Mouse (Mus musculus) small intestine, adult 2 months (tissue): ENCODE measurements around the gene Fignl2. TPM values are rescaled to one million over a fixed set of nuclear protein-coding genes. Genes with fewer than 3 reads are reported as not detected.
A peak's percentile ranks its signal among the peaks of the same experiment; 100 is the strongest.

Experiments used
- H3K27ac ChIP-seq: fragments of 200-500 bp; 2 replicates; pipeline ENCODE4 v1.5.1; 2012; ENCODE audit warnings: low read depth, low read length, control low read depth, inconsistent platforms; ENCODE audit not compliant: insufficient read depth
- H3K27me3 ChIP-seq: fragments of 200-500 bp; 2 replicates; pipeline ENCODE4 v1.6.1; 2012; ENCODE audit warnings: mild to moderate bottlenecking, moderate library complexity, low read length, inconsistent platforms; ENCODE audit not compliant: control insufficient read depth, insufficient read depth
- H3K36me3 ChIP-seq: fragments of 200-500 bp; 2 replicates; pipeline ENCODE4 v1.6.1; 2012; ENCODE audit warnings: mild to moderate bottlenecking, low read length, control low read depth, inconsistent platforms; ENCODE audit not compliant: control insufficient read depth, insufficient read depth
- H3K4me1 ChIP-seq: fragments of 200-500 bp; 2 replicates; pipeline ENCODE4 v1.6.1; 2012; ENCODE audit warnings: low read length, inconsistent platforms, mixed read lengths; ENCODE audit not compliant: control insufficient read depth, insufficient read depth, insufficient read length
- H3K4me3 ChIP-seq: fragments of 200-500 bp; 2 replicates; pipeline ENCODE4 v1.5.1; 2012; ENCODE audit warnings: low read depth, mild to moderate bottlenecking, control low read depth, inconsistent platforms, low read length, moderate library complexity
- CTCF ChIP-seq: fragments of 200-500 bp; IDR thresholded peaks from 2 replicates; pipeline ENCODE4 v1.5.1; 2012; ENCODE audit warnings: low read depth, mild to moderate bottlenecking, control low read depth, inconsistent platforms, low read length, moderate library complexity, mixed read lengths; ENCODE audit not compliant: insufficient replicate concordance, insufficient read length; ENCODE audit errors: extremely low read depth
- POLR2A ChIP-seq: fragments of 200-500 bp; IDR thresholded peaks from 2 replicates; pipeline ENCODE4 v1.6.1; 2012; ENCODE audit warnings: low read depth, mild to moderate bottlenecking, control low read depth, inconsistent platforms, low read length, moderate library complexity
- WGBS: fragments of 180-500 bp; shearing (Covaris S2); methylation state at CpG from one replicate; pipeline ENCODE4 v1.1.7; 2018; 5-methylcytosine and 5-hydroxymethylcytosine counted together
- polyA plus RNA-seq: library from polyadenylated mRNA; depleted of rRNA; stranded (reverse); fragments of >200 nt; gene quantifications from 2 replicates; pipeline ENCODE4 v1.2.3, GENCODE M21; 2012

Gene Fignl2
- polyA plus RNA-seq, 1 experiment: 7.8 TPM

- 57% methylated on average over 25 of the region's 25 CpGs for WGBS
- H3K27me3 ChIP-seq: peaks cover 2% of the 10 kb centered on the region; the same call in 1 of the 2 replicates
- no peaks in the 10 kb centered on the region; the same call in 1 of the 2 replicates for H3K4me1 ChIP-seq
- H3K36me3 ChIP-seq: no peaks in the 10 kb centered on the region
- no peak overlapping the region for H3K4me3 ChIP-seq
- no peak for TF ChIP-seq CTCF
- H3K27ac ChIP-seq: 0 out of 2 replicates have a peak overlapping the region, but pooled peaks have one; percentile 3
These were observed 14.7 kb upstream of the Fignl2 start for GRCm38 (mm10) chr15:101092829-101093648.

- WGBS: 59% methylated on average over 14 of the region's 14 CpGs
These were observed 13.9 kb upstream of the Fignl2 start for GRCm38 (mm10) chr15:101092121-101092828.

GRCm38 (mm10) chr15:101091551-101091950, 13.2 kb upstream of the Fignl2 start:
- H3K27me3 ChIP-seq: no peaks in the 10 kb centered on the region
- TF ChIP-seq POLR2A (no peak), CTCF (no peak)
- no peak overlapping the region for H3K4me3 ChIP-seq
- H3K36me3 ChIP-seq: no peaks in the 10 kb centered on the region
- no peak overlapping the region for H3K27ac ChIP-seq
- 92% methylated on average over 8 of the region's 8 CpGs for WGBS
- H3K4me1 ChIP-seq: no peaks in the 10 kb centered on the region; the same call in 1 of the 2 replicates

More at GRCm38 (mm10) chr15:101092121-101092828, 13.9 kb upstream of the Fignl2 start:
- Histone ChIP-seq H3K27ac (0 out of 2 replicates have a peak overlapping the region, but pooled peaks have one; percentile 3), H3K4me1 (no peaks in the 10 kb centered on the region; the same call in 1 of the 2 replicates), H3K36me3 (no peaks in the 10 kb centered on the region), H3K27me3 (no peaks in the 10 kb centered on the region), H3K4me3 (no peak overlapping the region)
- TF ChIP-seq CTCF (no peak), POLR2A (no peak)

DNA sequence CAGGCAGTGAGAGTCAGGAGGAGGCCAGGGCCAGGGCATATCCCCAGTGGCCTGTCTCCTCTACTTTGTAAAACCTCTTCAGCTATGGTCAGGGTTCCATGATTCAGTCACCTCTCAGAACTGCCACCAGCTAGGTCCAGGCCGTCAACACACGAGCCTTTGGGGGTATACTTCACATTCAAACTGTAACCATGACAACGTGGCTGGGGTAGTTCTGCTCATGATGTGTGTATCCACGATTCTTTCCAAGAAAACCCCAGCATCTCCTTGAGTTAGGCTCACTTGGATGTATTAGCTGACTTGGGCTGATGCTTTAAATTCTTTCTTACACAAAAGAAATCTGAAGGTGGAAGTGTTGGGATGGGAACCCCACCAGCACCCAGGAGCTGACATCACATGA, 9.9 kb upstream of the Fignl2 start:
- peaks cover 3% of the 10 kb centered on the region; the same call in 1 of the 2 replicates for H3K4me1 ChIP-seq
- TF ChIP-seq CTCF: no peak
- no peak for TF ChIP-seq POLR2A
- no peak overlapping the region for H3K4me3 ChIP-seq
- H3K36me3 ChIP-seq: no peaks in the 10 kb centered on the region
- no peaks in the 10 kb centered on the region for H3K27me3 ChIP-seq
- WGBS: 73% methylated on average over 4 of the region's 4 CpGs
- H3K27ac ChIP-seq: no peak overlapping the region

DNA sequence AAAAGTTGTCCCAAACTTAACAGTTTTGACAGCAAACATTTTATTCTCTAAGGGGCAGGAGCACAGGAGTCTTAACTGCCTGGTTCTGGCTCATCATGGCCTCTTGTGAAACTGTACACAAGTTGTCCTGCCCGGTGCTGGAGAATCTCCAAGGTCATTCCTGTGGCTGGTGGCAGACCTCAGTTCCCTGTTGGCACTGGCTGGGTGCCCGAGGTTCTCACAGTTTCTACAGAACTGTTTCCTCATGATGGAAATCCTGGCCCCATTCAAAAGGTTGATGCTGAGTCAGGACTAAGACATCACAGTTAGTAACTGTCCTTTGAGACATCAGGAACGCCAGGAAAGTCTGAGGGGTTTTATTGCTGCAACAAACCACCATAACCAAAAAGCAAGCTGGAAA, 8.6 kb upstream of the Fignl2 start:
- 13% methylated on average over 3 of the region's 3 CpGs for WGBS
- H3K27ac ChIP-seq: no peak overlapping the region

DNA sequence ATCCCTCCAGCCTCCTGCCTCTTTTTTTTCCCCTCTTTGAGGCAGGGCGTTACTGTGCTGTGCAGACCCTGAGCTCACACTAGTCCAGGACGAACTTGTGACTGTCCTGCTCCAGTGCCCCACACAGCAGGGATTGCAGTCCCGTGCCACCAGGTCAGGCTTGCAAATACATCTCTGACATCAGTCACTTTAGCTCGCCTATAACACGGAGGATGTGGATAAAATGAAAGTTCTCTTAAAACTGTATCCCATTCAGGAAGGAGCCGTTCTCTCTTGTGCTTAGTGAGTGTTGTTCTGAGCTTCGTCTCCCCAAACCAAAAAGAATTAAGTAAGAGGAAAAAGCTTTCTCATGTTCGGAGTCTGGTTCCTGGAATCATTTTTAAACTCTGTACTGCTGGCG, 8.1 kb upstream of the Fignl2 start:
- Histone ChIP-seq H3K4me1 (peaks cover 3% of the 10 kb centered on the region; the same call in 1 of the 2 replicates), H3K27ac (no peak overlapping the region)
- WGBS: 72% methylated on average over 9 of the region's 9 CpGs

More for the DNA sequence above, 8.6 kb upstream of the Fignl2 start:
- H3K36me3 ChIP-seq: no peaks in the 10 kb centered on the region
- H3K4me3 ChIP-seq: no peak overlapping the region
- peaks cover 3% of the 10 kb centered on the region; the same call in 1 of the 2 replicates for H3K4me1 ChIP-seq
- no peaks in the 10 kb centered on the region for H3K27me3 ChIP-seq
- TF ChIP-seq CTCF (no peak), POLR2A (no peak)

DNA sequence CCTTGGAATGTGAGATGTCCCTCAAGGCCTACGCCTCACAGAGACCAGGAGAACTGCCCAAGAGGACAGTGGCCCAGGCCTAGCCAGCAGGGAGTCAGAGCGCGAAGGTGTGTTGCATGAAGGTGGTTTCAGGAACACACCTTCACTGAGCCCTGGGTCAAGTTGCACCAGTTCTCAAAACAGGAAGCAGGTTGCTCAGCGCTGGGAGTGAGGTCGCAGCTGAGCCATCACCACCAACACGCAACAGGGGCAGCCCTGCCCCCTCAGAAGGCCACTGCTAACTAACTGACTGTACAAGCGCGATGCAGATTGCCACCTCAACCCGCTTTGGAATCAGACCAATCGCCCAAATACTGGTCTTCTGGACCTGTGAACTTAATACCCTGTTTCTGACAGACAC, 6.1 kb upstream of the Fignl2 start:
- TF ChIP-seq CTCF (no peak), POLR2A (no peak)
- Histone ChIP-seq H3K27ac (no peak overlapping the region), H3K36me3 (no peaks in the 10 kb centered on the region), H3K4me3 (no peak overlapping the region), H3K27me3 (no peaks in the 10 kb centered on the region), H3K4me1 (peaks cover 3% of the 10 kb centered on the region; the same call in 1 of the 2 replicates)
- 68% methylated on average over 10 of the region's 10 CpGs for WGBS

More for the DNA sequence above, 8.1 kb upstream of the Fignl2 start:
- Histone ChIP-seq H3K27me3 (no peaks in the 10 kb centered on the region), H3K4me3 (no peak overlapping the region), H3K36me3 (no peaks in the 10 kb centered on the region)
- TF ChIP-seq POLR2A: no peak
- no peak for TF ChIP-seq CTCF
